Mouse (Mus musculus) small intestine, adult 2 months (tissue): ENCODE measurements around the gene Hivep3.

Experiments
- CTCF ChIP-seq: fragments of 200-500 bp; IDR thresholded peaks from 2 replicates; pipeline ENCODE4 v1.5.1; 2012; ENCODE audit warnings: low read depth, mild to moderate bottlenecking, control low read depth, inconsistent platforms, low read length, moderate library complexity, mixed read lengths; ENCODE audit not compliant: insufficient replicate concordance, insufficient read length; ENCODE audit errors: extremely low read depth
- POLR2A ChIP-seq: fragments of 200-500 bp; IDR thresholded peaks from 2 replicates; pipeline ENCODE4 v1.6.1; 2012; ENCODE audit warnings: low read depth, mild to moderate bottlenecking, control low read depth, inconsistent platforms, low read length, moderate library complexity

GRCm38 (mm10) chr4:120096935-120097334 is 363.4 kb downstream of the Hivep3 start:
- TF ChIP-seq CTCF (no peak), POLR2A (no peak)
